ENCODE assay signal across 21 mouse cellular contexts in genomic region chr17:75233206-75233605, GRCm38 (mm10).
DNase-seq lines count a peak whose midpoint lies in the region; ATAC-seq and TF ChIP-seq lines count a peak whose summit lies in the region.
"Had no signal": no experiment of that assay in that cellular context is flagged by ENCODE, and none has a peak within 500 bp of the region (broad histone marks: within the 10 kb centered on the region; RNA-seq: fewer than 3 reads in every experiment).

No protein-coding gene starts in this region.

- no peak for TF ChIP-seq POLR2A in liver, adult 2 months (IDR thresholded peaks at IDR 0.05; ENCODE audit: extremely low read depth, insufficient read depth, low read length)
- no peak for TF ChIP-seq POLR2A in thymus, adult 2 months (IDR thresholded peaks at IDR 0.05; ENCODE audit: control insufficient read depth, extremely low read depth, insufficient read depth, low read length, poor library complexity)

- no peaks in the 10 kb centered on the region for H3K27me3 ChIP-seq in liver, adult 2 months (ENCODE audit: control insufficient read depth, insufficient read depth, low read length)
- no peaks in the 10 kb centered on the region for H3K27me3 ChIP-seq in liver, embryonic 11.5 days (replicated peaks; ENCODE audit: control insufficient read depth, insufficient read depth, low read length)
- H3K27me3 ChIP-seq in stomach, embryonic 16.5 days (ENCODE audit: control insufficient read depth, insufficient read depth, low read length), result no peaks in the 10 kb centered on the region
- no peaks in the 10 kb centered on the region for H3K27me3 ChIP-seq in forebrain, embryonic 11.5 days (ENCODE audit: control insufficient read depth, insufficient read depth, low read length)
- H3K27me3 ChIP-seq in thymus, adult 2 months (ENCODE audit: control insufficient read depth, insufficient read depth, low read length), result no peaks in the 10 kb centered on the region
- H3K27me3 ChIP-seq: hindbrain, embryonic 12.5 days; Patski had no signal

- no peak overlapping the region for H3K4me2 ChIP-seq in liver, embryonic 11.5 days
- no peak overlapping the region for H3K4me2 ChIP-seq in stomach, embryonic 16.5 days (ENCODE audit: low read depth, low read length)
- H3K4me2 ChIP-seq in forebrain, embryonic 11.5 days (ENCODE audit: low read depth, low read length, severe bottlenecking), result no peak overlapping the region
- H3K4me2 ChIP-seq: hindbrain, embryonic 12.5 days had no signal

- no peak for ATAC-seq in liver, embryonic 11.5 days (replicated peaks; ENCODE audit: low FRiP score)
- ATAC-seq in stomach, embryonic 16.5 days (ENCODE audit: insufficient read depth, low FRiP score), result no peak
- no peak for ATAC-seq in forebrain, embryonic 11.5 days (replicated peaks; ENCODE audit: low FRiP score)
- ATAC-seq: forebrain, embryonic 14.5 days; hindbrain, embryonic 16.5 days; Patski had no signal

- in situ Hi-C loops in ES-E14 (cut with MboI; ENCODE audit: low sequenced_read_pairs in 2 of 2, unreplicated experiment in 2 of 2), result no loop called here

- H3K9me3 ChIP-seq in liver, embryonic 11.5 days (ENCODE audit: control insufficient read depth, low read length), result no peaks in the 10 kb centered on the region
- no peaks in the 10 kb centered on the region for H3K9me3 ChIP-seq in ES-E14 (ENCODE audit: control insufficient read depth, insufficient read depth, low read depth, low read length)
- no peaks in the 10 kb centered on the region for H3K9me3 ChIP-seq in stomach, embryonic 16.5 days (replicated peaks; ENCODE audit: control insufficient read depth, low read length)
- H3K9me3 ChIP-seq in forebrain, embryonic 11.5 days (ENCODE audit: control insufficient read depth, low read length), result no peaks in the 10 kb centered on the region
- H3K9me3 ChIP-seq: embryonic facial prominence, embryonic 10.5 days; hindbrain, embryonic 12.5 days had no signal

- no peak for TF ChIP-seq CTCF in liver, adult 2 months (IDR thresholded peaks at IDR 0.05; ENCODE audit: low read depth, low read length)
- no peak for TF ChIP-seq CTCF in thymus, adult 2 months (IDR thresholded peaks at IDR 0.05; ENCODE audit: borderline replicate concordance, control insufficient read depth, extremely low read depth, insufficient read depth, low read length, poor library complexity)

- WGBS in liver, adult 2 months, result 53% methylated on average over 2 of the region's 2 CpGs
- 65% methylated on average over 2 of the region's 2 CpGs for WGBS in liver, embryonic 11.5 days
- WGBS in stomach, embryonic 16.5 days, result 39% methylated on average over 2 of the region's 2 CpGs
- WGBS in forebrain, embryonic 11.5 days, result 22% methylated on average over 2 of the region's 2 CpGs
- 89% methylated on average over 2 of the region's 2 CpGs for WGBS in thymus, adult 2 months

- no peak overlapping the region for H3K9ac ChIP-seq in liver, adult 2 months (ENCODE audit: low read depth, low read length)
- no peak overlapping the region for H3K9ac ChIP-seq in liver, embryonic 11.5 days (ENCODE audit: low read depth, low read length)
- H3K9ac ChIP-seq in ES-E14 (ENCODE audit: insufficient read depth, low read depth, low read length, poor library complexity, severe bottlenecking), result no peak overlapping the region
- no peak overlapping the region for H3K9ac ChIP-seq in stomach, embryonic 16.5 days (ENCODE audit: low read length)
- no peak overlapping the region for H3K9ac ChIP-seq in forebrain, embryonic 11.5 days (ENCODE audit: low read length)
- H3K9ac ChIP-seq: hindbrain, embryonic 12.5 days had no signal

- no peaks in the 10 kb centered on the region for H3K4me1 ChIP-seq in liver, adult 2 months (ENCODE audit: control insufficient read depth, insufficient read depth, low read length)
- no peaks in the 10 kb centered on the region for H3K4me1 ChIP-seq in liver, embryonic 11.5 days (replicated peaks; ENCODE audit: control insufficient read depth, insufficient read depth, low read length)
- H3K4me1 ChIP-seq in ES-E14 (ENCODE audit: control insufficient read depth in 2 of 2, insufficient read depth in 2 of 2, low read length in 2 of 2, poor library complexity in 1 of 2), result peaks cover 0 to 4% of the 10 kb centered on the region in 2 experiments; a peak in 1 of 4 replicates
- no peaks in the 10 kb centered on the region for H3K4me1 ChIP-seq in stomach, embryonic 16.5 days (ENCODE audit: control insufficient read depth, insufficient read depth, low read length)
- no peaks in the 10 kb centered on the region for H3K4me1 ChIP-seq in forebrain, embryonic 11.5 days (replicated peaks; ENCODE audit: control insufficient read depth, insufficient read depth, low read length)
- H3K4me1 ChIP-seq in thymus, adult 2 months (replicated peaks; ENCODE audit: control insufficient read depth, insufficient read depth, low read length), result no peaks in the 10 kb centered on the region
- H3K4me1 ChIP-seq: embryonic facial prominence, embryonic 10.5 days; hindbrain, embryonic 12.5 days had no signal

- DNase-seq in liver, adult 2 months (ENCODE audit: extremely low read depth, low read depth, low spot score), result peak; percentile 4
- DNase-seq in liver, embryonic 11.5 days (ENCODE audit: low spot score), result no peak
- DNase-seq in ES-E14 (ENCODE audit: low read depth, low spot score) (peak; percentile 7), R1 (ENCODE audit: low read depth, low spot score) (peak; percentile 76)
- no peak for DNase-seq in forebrain, embryonic 11.5 days (ENCODE audit: low spot score)
- no peak for DNase-seq in thymus, adult 2 months
- DNase-seq: adrenal gland, adult 8-10 months; adrenal gland, postnatal 36 days; cerebellum, adult 2 months; cerebellum, postnatal 10 days; gastrocnemius, adult 2 months; gastrocnemius, postnatal 25 days; heart, adult 11 months; heart, postnatal 10 days; heart, postnatal 4 days had no signal

- H3K36me3 ChIP-seq in liver, adult 2 months (ENCODE audit: control insufficient read depth, insufficient read depth, low read length), result no peaks in the 10 kb centered on the region
- no peaks in the 10 kb centered on the region for H3K36me3 ChIP-seq in liver, embryonic 11.5 days (ENCODE audit: control insufficient read depth, insufficient read depth, low read length)
- no peaks in the 10 kb centered on the region for H3K36me3 ChIP-seq in ES-E14 (ENCODE audit: control insufficient read depth, insufficient read depth, low read length, poor library complexity, severe bottlenecking)
- no peaks in the 10 kb centered on the region for H3K36me3 ChIP-seq in stomach, embryonic 16.5 days (ENCODE audit: control insufficient read depth, insufficient read depth, low read length)
- no peaks in the 10 kb centered on the region for H3K36me3 ChIP-seq in forebrain, embryonic 11.5 days (ENCODE audit: control insufficient read depth, insufficient read depth, low read length)
- no peaks in the 10 kb centered on the region for H3K36me3 ChIP-seq in thymus, adult 2 months (ENCODE audit: control insufficient read depth, insufficient read depth, low read length)
- H3K36me3 ChIP-seq: embryonic facial prominence, embryonic 10.5 days; hindbrain, embryonic 12.5 days had no signal

- H3K27ac ChIP-seq in liver, adult 2 months (replicated peaks; ENCODE audit: insufficient read depth, low read depth, low read length), result no peak overlapping the region
- H3K27ac ChIP-seq in liver, embryonic 11.5 days (ENCODE audit: low read depth, low read length), result no peak overlapping the region
- no peak overlapping the region for H3K27ac ChIP-seq in ES-E14 (ENCODE audit: insufficient read depth, low read depth, low read length, poor library complexity, severe bottlenecking)
- H3K27ac ChIP-seq in stomach, embryonic 16.5 days (ENCODE audit: low read length), result 0 out of 2 replicates have a peak overlapping the region, but pooled peaks have one; percentile 25
- H3K27ac ChIP-seq in forebrain, embryonic 11.5 days (ENCODE audit: low read depth, low read length), result no peak overlapping the region
- H3K27ac ChIP-seq in thymus, adult 2 months (ENCODE audit: control insufficient read depth, insufficient read depth, low read length), result no peak overlapping the region
- H3K27ac ChIP-seq: embryonic facial prominence, embryonic 10.5 days; gastrocnemius, adult 2 months; hindbrain, embryonic 12.5 days had no signal

- no peak overlapping the region for H3K4me3 ChIP-seq in liver, adult 2 months (ENCODE audit: insufficient read depth, low read depth, low read length)
- H3K4me3 ChIP-seq in liver, embryonic 11.5 days (ENCODE audit: low read depth, low read length), result no peak overlapping the region
- H3K4me3 ChIP-seq in ES-E14 (ENCODE audit: insufficient read depth in 1 of 2, low read depth in 1 of 2, low read length in 2 of 2, poor library complexity in 1 of 2, severe bottlenecking in 1 of 2), result no peak overlapping the region
- no peak overlapping the region for H3K4me3 ChIP-seq in stomach, embryonic 16.5 days (replicated peaks; ENCODE audit: low read length)
- no peak overlapping the region for H3K4me3 ChIP-seq in forebrain, embryonic 11.5 days (ENCODE audit: low read depth, low read length)
- H3K4me3 ChIP-seq in thymus, adult 2 months (ENCODE audit: control insufficient read depth, insufficient read depth, low read length), result no peak overlapping the region
- H3K4me3 ChIP-seq: embryonic facial prominence, embryonic 10.5 days; gastrocnemius, adult 2 months; hindbrain, embryonic 12.5 days had no signal

- no peaks in the 10 kb centered on the region for H3K79me2 ChIP-seq in liver, adult 2 months (ENCODE audit: control insufficient read depth, insufficient read depth, low read length)

TF ChIP-seq in ES-E14, 5 proteins besides CTCF, POLR2A, EP300 and RAD21:
- TF ChIP-seq MAFK (IDR thresholded peaks at IDR 0.05; ENCODE audit: insufficient read depth, low read depth, low read length), result no peak
- no peak for TF ChIP-seq CHD2 (IDR thresholded peaks at IDR 0.05; ENCODE audit: low read depth, low read length)
- no peak for TF ChIP-seq HCFC1 (IDR thresholded peaks at IDR 0.05; ENCODE audit: borderline replicate concordance, insufficient read depth, low read length)
- TF ChIP-seq ZC3H11A (IDR thresholded peaks at IDR 0.05; ENCODE audit: borderline replicate concordance, low read depth, low read length), result no peak
- no peak for TF ChIP-seq ZNF384 (IDR thresholded peaks at IDR 0.05; ENCODE audit: low read depth, low read length)

Comparison
In these comparisons a context has a peak if more than half of its experiments do, and no peak if none do; other contexts are left out.
1. DNase-seq: peak in liver, adult 2 months (single experiment), ES-E14 (single experiment) and R1 (single experiment); none in liver, embryonic 11.5 days (single experiment), forebrain, embryonic 11.5 days (single experiment) and thymus, adult 2 months (single experiment).